Mouse (Mus musculus): ENCODE data around the gene Dclk3. TPM values are rescaled to one million over a fixed set of nuclear protein-coding genes. Genes with fewer than 3 reads are reported as not detected.

The Dclk3 gene
- polyA plus RNA-seq, 1 experiment from 2014 or later: 13.8 TPM

Other genes starting within 250 kb of the Dclk3 start
- gene Mlh1, start 167.3 kb upstream of the Dclk3 start, polyA plus RNA-seq (2015; fragmentation: Nextera tagmentation; extraction: Ambion mirVana): 24.9 and 26.5 TPM in 2 replicates
- gene Epm2aip1, start 167.2 kb upstream of the Dclk3 start, polyA plus RNA-seq (2015; fragmentation: Nextera tagmentation; extraction: Ambion mirVana): 39.3 and 43.9 TPM in 2 replicates
- 1.9 and 2.9 TPM in 2 replicates for gene Trank1, start 127.3 kb upstream of the Dclk3 start, polyA plus RNA-seq (2015; fragmentation: Nextera tagmentation; extraction: Ambion mirVana)